Mouse (Mus musculus) hindbrain, embryonic 14.5 days (tissue): ENCODE data around the gene Trim28. TPM values are rescaled to one million over a fixed set of nuclear protein-coding genes. Genes with fewer than 3 reads are reported as not detected.

Experiments
- ATAC-seq: fragments of 200-750 bp; cut with Nextera tagmentation; 2 replicates; pipeline ENCODE4 v1.8.0; 2017; ENCODE audit warnings: moderate number of reproducible peaks, mild to moderate bottlenecking, moderate TSS enrichment, moderate library complexity; ENCODE audit not compliant: low FRiP score
- DNase-seq: peaks from one replicate; pipeline ENCODE4 v3.0.0-alpha.2; 2015; ENCODE audit warnings: low spot score
- H3K27ac ChIP-seq: fragments of 300-500 bp; sonication (generic); 2 replicates; pipeline ENCODE4 v1.5.1; 2014; ENCODE audit warnings: mild to moderate bottlenecking, moderate library complexity
- H3K27me3 ChIP-seq: fragments of 300-500 bp; sonication (generic); 2 replicates; pipeline ENCODE4 v1.6.1; 2014; ENCODE audit warnings: mild to moderate bottlenecking, low read length, mixed read lengths; ENCODE audit not compliant: control insufficient read depth, insufficient read depth
- H3K36me3 ChIP-seq: fragments of 300-500 bp; sonication (generic); replicated peaks from 2 replicates; pipeline ENCODE4 v1.6.1; 2014; ENCODE audit not compliant: control insufficient read depth, insufficient read depth
- H3K4me1 ChIP-seq: fragments of 300-500 bp; sonication (generic); replicated peaks from 2 replicates; pipeline ENCODE4 v1.6.1; 2014; ENCODE audit warnings: antibody characterized with exemption, low read length, mixed read lengths; ENCODE audit not compliant: control insufficient read depth, insufficient read depth
- H3K4me2 ChIP-seq: fragments of 300-500 bp; sonication (generic); replicated peaks from 2 replicates; pipeline ENCODE4 v1.6.1; 2014; ENCODE audit warnings: mild to moderate bottlenecking, moderate library complexity
- H3K4me3 ChIP-seq: fragments of 300-500 bp; sonication (generic); replicated peaks from 2 replicates; pipeline ENCODE4 v1.5.1; 2014; ENCODE audit warnings: mild to moderate bottlenecking, low read length
- H3K9ac ChIP-seq: fragments of 300-500 bp; sonication (generic); 2 replicates; pipeline ENCODE4 v1.6.1; 2014
- H3K9me3 ChIP-seq: fragments of 300-500 bp; sonication (generic); 2 replicates; pipeline ENCODE4 v1.6.1; 2016; ENCODE audit warnings: low read length; ENCODE audit not compliant: control insufficient read depth
- WGBS: fragments of 180-500 bp; shearing (Covaris S2); extraction: QIAGEN DNeasy Blood & Tissue Kit; methylation state at CpG from one replicate; pipeline ENCODE4 v1.1.7; 2014; 5-methylcytosine and 5-hydroxymethylcytosine counted together
- polyA plus RNA-seq: library from polyadenylated mRNA; unstranded; fragments of >200 nt; fragmentation: Nextera tagmentation; extraction: Ambion mirVana; gene quantifications from 2 replicates; pipeline ENCODE4 v1.2.1, GENCODE M21; 2014

Gene Trim28
- polyA plus RNA-seq, 1 experiment from 2014 or later: 271 TPM

DNA sequence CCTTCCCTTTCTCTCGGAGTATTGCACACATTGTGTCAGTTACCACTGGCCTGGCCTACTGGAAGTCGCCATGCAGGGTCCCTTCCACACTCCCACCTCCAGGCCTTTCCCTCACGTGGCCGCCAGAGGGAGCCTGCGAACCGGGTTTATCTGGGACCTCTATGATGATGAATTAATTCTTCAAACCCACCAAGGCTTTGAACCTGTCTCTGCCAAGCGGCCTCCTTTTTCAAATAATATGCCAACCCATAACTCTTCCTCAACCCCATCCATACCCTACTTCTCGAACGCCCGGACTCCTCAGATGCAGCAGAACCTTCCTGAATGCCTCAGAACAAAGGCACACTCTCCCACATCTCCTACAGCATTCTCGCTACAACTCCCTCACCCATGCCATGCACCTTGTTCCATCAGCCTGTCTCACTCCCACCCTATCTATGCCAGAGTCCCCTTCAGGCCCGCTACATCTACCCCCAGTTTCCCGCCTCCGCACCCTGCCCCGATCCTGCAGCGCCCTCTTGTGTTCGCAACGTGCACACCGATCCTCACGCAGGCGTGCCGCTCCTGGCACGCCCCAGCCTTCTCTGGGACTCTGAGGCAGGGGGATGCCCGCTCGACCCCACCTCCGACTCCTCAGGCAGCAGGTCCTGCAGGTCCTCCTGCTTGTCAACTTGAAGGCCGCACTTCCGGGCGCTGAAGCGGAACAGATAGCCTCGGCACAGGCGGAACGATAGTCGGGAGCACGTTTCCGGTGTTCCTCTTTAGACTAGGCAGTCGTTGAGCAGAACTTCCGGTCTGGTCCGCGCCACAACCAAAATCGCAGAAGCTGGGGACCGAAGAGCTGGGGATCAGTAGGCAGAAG is 10.5 kb downstream of the Trim28 start:
- peaks cover 15% of the 10 kb centered on the region for H3K4me1 ChIP-seq
- peak; percentile 90 for ATAC-seq
- under 1% methylated on average over 42 of the region's 42 CpGs for WGBS

DNA sequence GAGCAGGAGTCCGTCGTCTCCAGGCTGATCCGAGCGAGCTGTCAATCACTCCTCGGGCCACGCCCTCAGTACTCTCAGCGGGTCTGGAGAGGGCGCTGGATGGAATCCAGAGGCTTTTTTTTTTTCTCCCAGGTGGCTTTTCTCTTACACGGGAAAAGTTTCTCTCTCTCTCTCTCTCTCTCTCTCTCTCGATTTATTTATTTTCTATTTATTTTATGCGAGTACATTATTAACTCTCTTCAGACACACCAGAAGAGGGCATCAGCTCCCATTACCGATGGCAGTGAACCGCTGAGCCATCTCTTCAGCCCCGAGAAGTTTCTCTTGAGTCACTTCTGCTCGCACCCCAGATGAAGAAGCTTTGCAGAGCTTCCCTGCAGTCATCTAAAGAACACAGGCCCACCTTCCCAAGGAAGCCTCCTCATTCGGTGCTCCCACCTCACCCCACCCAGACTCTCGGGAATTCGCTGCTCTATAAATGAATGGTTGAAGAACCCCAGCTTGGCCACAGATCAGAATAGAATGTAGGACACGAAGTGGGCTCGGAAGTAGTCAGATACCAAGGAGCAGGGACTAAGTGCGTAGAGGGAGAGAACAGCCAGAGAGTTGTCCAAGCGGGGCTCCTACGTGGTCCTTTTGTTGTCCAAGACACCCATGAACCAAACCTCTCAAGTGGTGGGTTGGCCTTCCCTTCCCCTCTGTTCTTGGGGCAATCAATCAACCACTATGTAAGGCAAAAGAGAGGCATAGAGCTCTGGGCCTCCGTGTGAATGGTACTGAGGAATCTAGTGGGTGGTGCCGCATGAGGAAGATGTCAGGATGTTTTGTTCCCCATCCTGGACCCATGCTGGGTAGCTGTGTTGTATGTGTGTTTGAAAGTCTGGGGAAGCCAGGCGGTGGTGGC is 11.3 kb downstream of the Trim28 start, which contains the start of gene Zbtb45:
Gene Zbtb45, minus strand, starts transcription at position 30 of the 904 bp plus-strand sequence.
- peak within 1 kb of the TSS; percentile 58 for H3K4me3 ChIP-seq
- peaks cover 18% of the 10 kb centered on the region for H3K36me3 ChIP-seq
- 6% methylated on average over 26 of the region's 26 CpGs for WGBS
- ATAC-seq (no peak), DNase-seq (no peak)
- peak within 1 kb of the TSS; percentile 93 for H3K27ac ChIP-seq
- H3K27me3 ChIP-seq: no peaks in the 10 kb centered on the region
- peak within 1 kb of the TSS; percentile 60 for H3K4me2 ChIP-seq
- no peaks in the 10 kb centered on the region for H3K9me3 ChIP-seq
- H3K4me1 ChIP-seq: peaks cover 15% of the 10 kb centered on the region
- H3K9ac ChIP-seq: peak within 1 kb of the TSS; percentile 80

More for the DNA sequence above, 10.5 kb downstream of the Trim28 start:
- Histone ChIP-seq H3K9ac (peak overlapping the region; percentile 80), H3K27ac (peak overlapping the region; percentile 93), H3K9me3 (no peaks in the 10 kb centered on the region), H3K36me3 (peaks cover 26% of the 10 kb centered on the region), H3K4me2 (peak overlapping the region; percentile 60), H3K4me3 (peak overlapping the region; percentile 58), H3K27me3 (no peaks in the 10 kb centered on the region)
- DNase-seq: peak; percentile 97

DNA sequence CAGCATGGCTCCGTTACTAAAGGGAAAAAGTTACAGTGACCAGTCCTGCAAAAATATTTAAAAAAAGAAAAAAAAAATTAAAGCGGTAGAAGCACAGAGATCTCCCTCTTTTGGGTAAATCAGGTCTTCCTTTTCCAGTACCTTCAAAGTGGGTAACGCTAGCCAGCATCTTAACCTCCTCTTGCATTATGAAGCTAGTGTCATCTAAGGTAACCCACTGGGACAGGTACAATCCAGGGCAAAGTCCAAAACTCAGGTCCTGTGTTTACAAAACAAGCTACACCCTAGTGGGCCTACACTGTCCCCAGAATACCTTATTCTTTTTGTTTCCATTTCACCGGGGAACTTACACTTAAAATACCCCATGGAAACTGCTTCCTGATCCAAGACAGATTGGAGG is 14.8 kb downstream of the Trim28 start:
- H3K4me3 ChIP-seq: no peak overlapping the region
- no peak overlapping the region for H3K4me2 ChIP-seq
- no peaks in the 10 kb centered on the region for H3K27me3 ChIP-seq
- WGBS: 65% methylated on average over 4 of the region's 4 CpGs
- peaks cover 5% of the 10 kb centered on the region for H3K4me1 ChIP-seq
- ATAC-seq: no peak
- H3K27ac ChIP-seq: no peak overlapping the region
- no peaks in the 10 kb centered on the region for H3K36me3 ChIP-seq
- H3K9me3 ChIP-seq: no peaks in the 10 kb centered on the region
- no peak for DNase-seq
- no peak overlapping the region for H3K9ac ChIP-seq

DNA sequence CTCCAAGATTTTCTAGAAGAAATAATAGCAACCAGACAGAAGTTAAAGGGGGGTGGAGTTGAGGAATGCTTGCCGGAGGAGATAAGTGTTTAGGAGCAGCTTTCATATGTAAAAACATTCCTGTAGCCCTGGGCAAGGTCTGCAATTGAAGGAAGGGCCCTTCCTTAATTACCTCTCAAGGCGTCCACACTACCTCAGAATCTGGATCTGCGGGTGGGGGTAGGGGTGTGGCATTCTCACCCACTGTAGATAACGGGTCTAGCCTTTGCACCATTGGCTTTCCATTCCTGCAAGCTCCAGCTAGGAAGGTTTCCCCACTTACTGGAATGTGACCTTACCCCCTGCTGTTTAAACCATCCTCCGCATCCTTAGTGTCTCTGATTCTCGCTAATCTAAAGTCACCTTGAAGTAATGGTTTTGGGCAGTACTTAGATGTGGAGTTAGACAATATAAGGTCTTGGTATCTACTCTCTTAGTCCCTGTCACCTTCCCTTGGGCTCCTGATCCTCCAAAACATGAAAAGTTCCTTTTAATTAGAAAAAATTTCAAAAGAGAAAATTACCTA is 15.4 kb downstream of the Trim28 start:
- H3K9ac ChIP-seq: no peak overlapping the region
- 39% methylated on average over 6 of the region's 6 CpGs for WGBS

DNA sequence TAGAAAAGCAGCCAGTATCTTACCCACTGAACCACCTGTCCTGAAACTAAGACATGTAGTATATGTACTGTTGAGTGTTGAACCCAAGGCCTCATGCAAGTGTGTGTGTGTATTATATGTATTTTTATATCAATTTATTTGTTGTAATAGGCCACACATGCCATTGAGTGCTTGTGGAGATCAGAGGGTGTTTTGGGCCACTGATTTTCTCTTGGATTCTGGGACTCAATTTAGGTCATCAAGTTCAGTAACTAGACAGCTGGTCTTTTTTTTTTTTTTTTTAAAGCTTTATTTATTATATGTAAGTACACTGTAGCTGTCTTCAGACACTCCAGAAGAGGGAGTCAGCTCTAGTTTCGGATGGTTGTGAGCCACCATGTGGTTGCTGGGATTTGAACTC is 16.3 kb downstream of the Trim28 start:
- ATAC-seq (no peak), DNase-seq (no peak)
- no peak overlapping the region for H3K4me3 ChIP-seq
- H3K27ac ChIP-seq: no peak overlapping the region
- peaks cover 5% of the 10 kb centered on the region for H3K4me1 ChIP-seq
- H3K27me3 ChIP-seq: no peaks in the 10 kb centered on the region
- WGBS: 91% methylated on average over 1 of the region's 1 CpGs
- H3K9me3 ChIP-seq: no peaks in the 10 kb centered on the region
- no peaks in the 10 kb centered on the region for H3K36me3 ChIP-seq
- H3K4me2 ChIP-seq: no peak overlapping the region
- H3K9ac ChIP-seq: no peak overlapping the region

More for the DNA sequence above, 15.4 kb downstream of the Trim28 start:
- Histone ChIP-seq H3K36me3 (no peaks in the 10 kb centered on the region), H3K4me3 (no peak overlapping the region), H3K27ac (no peak overlapping the region), H3K4me1 (peaks cover 5% of the 10 kb centered on the region), H3K9me3 (no peaks in the 10 kb centered on the region), H3K4me2 (no peak overlapping the region), H3K27me3 (no peaks in the 10 kb centered on the region)
- ATAC-seq (no peak), DNase-seq (no peak)

DNA sequence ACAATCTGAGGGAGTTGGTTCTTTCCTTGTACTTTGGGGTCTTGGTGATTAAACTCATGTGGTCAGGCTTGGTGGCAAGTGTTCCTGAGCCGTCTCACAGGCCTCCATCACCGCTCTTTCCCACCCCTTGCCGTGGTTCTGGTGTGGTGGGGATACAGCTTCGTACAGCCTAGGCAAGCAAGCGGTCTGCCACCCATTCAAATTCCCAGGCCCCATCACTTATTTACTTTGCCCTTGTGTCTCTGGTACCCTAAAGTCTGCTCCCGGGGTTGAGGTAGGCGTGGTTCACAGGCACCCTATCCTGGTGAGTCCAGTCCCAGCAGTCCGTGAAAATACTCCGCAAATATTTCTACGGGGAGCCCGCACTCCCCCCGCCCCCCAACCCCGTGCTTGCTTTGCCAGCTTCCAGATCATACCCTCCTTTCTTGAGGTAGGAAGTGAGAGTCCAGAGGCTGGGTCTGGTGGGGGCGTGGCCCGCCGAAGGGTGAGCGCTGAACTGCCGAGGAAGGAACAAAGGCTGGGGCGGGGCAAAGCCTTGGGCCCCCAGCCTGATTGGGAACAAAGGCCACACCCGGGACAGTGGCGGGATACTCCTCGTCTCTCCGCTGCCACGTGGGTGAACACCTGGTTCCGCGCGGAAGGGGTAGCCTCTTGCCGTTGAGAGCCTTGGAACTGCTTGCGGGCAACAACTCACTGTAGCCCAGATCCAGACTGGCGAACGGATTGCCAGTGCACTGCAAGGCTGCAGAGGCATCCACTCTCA is 24.0 kb downstream of the Trim28 start:
- DNase-seq (peak; percentile 57), ATAC-seq (peak; percentile 32)
- H3K9ac ChIP-seq: peak overlapping the region; percentile 94
- no peaks in the 10 kb centered on the region for H3K27me3 ChIP-seq
- peak overlapping the region; percentile 99 for H3K4me3 ChIP-seq
- no peaks in the 10 kb centered on the region for H3K9me3 ChIP-seq
- H3K4me1 ChIP-seq: peaks cover 27% of the 10 kb centered on the region
- H3K4me2 ChIP-seq: peak overlapping the region; percentile 99
- 4% methylated on average over 31 of the region's 31 CpGs for WGBS
- peaks cover 26% of the 10 kb centered on the region for H3K36me3 ChIP-seq
- peak overlapping the region; percentile 98 for H3K27ac ChIP-seq

DNA sequence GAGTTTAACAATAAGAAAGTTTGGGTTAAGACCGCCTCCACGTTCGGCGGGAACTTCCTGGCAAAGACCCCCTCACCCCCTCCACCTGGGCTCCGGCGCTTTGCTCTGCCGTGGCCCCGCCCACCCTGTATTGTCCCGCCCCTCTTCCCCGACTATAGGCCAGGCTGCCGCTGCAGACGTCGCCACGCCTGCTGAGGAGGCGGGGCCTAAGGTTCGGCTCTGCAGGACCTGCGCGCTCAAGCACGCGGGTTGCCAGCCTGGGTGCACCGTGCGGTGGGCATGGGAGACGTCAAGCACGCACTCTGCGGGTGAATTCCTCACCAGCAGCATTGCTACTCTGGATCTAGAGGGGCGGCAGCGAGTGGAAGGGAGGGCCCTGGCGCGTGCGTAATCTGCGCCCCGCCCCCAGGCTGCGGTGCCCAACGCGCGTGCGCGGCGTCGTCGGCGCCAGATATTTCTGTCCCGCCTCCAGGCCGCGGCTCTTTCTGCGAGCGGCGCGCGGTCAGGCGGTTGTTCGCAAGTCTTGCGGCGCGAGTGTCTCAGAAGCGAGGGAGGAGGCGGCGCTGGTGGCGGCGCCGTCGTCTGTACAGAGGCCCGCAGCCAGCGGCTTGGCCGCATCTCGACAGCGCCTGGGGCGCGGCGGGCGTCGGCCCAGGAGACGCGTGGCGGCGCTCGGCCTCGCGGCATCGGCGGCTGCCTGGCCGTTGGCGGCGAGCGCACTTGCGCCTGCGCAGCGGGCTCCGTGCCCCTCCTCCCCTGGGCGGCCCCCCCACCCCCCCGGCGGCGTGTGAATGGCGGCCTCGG is 25.2 kb downstream of the Trim28 start:
- Histone ChIP-seq H3K9me3 (no peaks in the 10 kb centered on the region), H3K4me3 (peak overlapping the region; percentile 99), H3K4me2 (peak overlapping the region; percentile 99), H3K27me3 (no peaks in the 10 kb centered on the region), H3K36me3 (peaks cover 38% of the 10 kb centered on the region), H3K9ac (peak overlapping the region; percentile 94), H3K27ac (peak overlapping the region; percentile 98), H3K4me1 (peaks cover 27% of the 10 kb centered on the region)
- peak; percentile 94 for DNase-seq
- under 1% methylated on average over 87 of the region's 95 CpGs for WGBS
- peak; percentile 90 for ATAC-seq

DNA sequence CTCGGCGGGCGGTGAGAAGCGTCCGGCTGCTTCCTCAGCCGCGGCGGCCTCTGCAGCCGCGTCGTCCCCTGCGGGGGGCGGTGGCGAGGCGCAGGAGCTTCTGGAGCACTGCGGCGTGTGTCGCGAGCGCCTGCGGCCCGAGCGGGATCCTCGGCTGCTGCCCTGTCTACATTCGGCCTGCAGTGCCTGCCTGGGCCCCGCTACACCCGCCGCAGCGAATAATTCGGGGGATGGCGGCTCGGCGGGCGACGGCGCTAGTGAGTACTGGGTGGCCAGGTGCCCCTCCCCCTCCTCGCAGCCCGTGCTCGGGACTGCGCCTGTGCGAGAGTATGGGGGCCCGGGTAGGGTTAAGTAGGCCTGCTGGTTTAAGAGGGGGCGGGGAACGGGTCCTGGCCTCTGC is 25.9 kb downstream of the Trim28 start:
- peak; percentile 65 for ATAC-seq
- H3K9ac ChIP-seq: peak overlapping the region; percentile 94

More for the DNA sequence above, 25.9 kb downstream of the Trim28 start:
- H3K27me3 ChIP-seq: no peaks in the 10 kb centered on the region
- peaks cover 45% of the 10 kb centered on the region for H3K36me3 ChIP-seq
- under 1% methylated on average over 29 of the region's 44 CpGs for WGBS
- peak; percentile 68 for DNase-seq
- H3K27ac ChIP-seq: peak overlapping the region; percentile 98
- peak overlapping the region; percentile 99 for H3K4me2 ChIP-seq
- peaks cover 27% of the 10 kb centered on the region for H3K4me1 ChIP-seq
- no peaks in the 10 kb centered on the region for H3K9me3 ChIP-seq
- H3K4me3 ChIP-seq: peak overlapping the region; percentile 99
